Mouse (Mus musculus) thymus, postnatal 10 days (tissue): Measurements from ENCODE around the gene Pla2g4b.

Source experiments
- DNase-seq, 2 experiments: peaks; one replicate each; pipeline ENCODE4 v3.0.0; 2021; ENCODE audit warnings: low spot score in 2 of 2

Pla2g4b gene

GRCm38 (mm10) chr2:120015882-120016281 is 17.3 kb upstream of the Pla2g4b start:
- DNase-seq = no peak

- no peak for DNase-seq
Observed at GRCm38 (mm10) chr2:120017599-120017998, 15.6 kb upstream of the Pla2g4b start.

- no peak for DNase-seq
Observed at GRCm38 (mm10) chr2:120024337-120024736, 8.9 kb upstream of the Pla2g4b start.

- peak; percentile 92 to 96 for DNase-seq
Observed at GRCm38 (mm10) chr2:120026984-120027949, 6.0 kb upstream of the Pla2g4b start, which contains the start of the genes Jmjd7 and Gm28042. Gene Jmjd7, plus strand, starts transcription at chr2:120027483. Gene Gm28042, plus strand, starts transcription at chr2:120027493.

- no peak for DNase-seq
Observed at GRCm38 (mm10) chr2:120027950-120028331, 5.3 kb upstream of the Pla2g4b start.

GRCm38 (mm10) chr2:120030380-120030779 is 2.8 kb upstream of the Pla2g4b start:
- DNase-seq = no peak

- no peak for DNase-seq
Observed at GRCm38 (mm10) chr2:120033726-120034125, 509 bp downstream of the Pla2g4b start.

- DNase-seq = no peak
Observed at GRCm38 (mm10) chr2:120037744-120038143, 4.5 kb downstream of the Pla2g4b start.

GRCm38 (mm10) chr2:120040991-120041390 is 7.8 kb downstream of the Pla2g4b start:
- DNase-seq = no peak

- DNase-seq = no peak
Observed at GRCm38 (mm10) chr2:120044101-120044603, 10.9 kb downstream of the Pla2g4b start.

- no peak for DNase-seq
Observed at GRCm38 (mm10) chr2:120044676-120045075, 11.5 kb downstream of the Pla2g4b start.

- DNase-seq = no peak
Observed at GRCm38 (mm10) chr2:120046486-120047310, 13.5 kb downstream of the Pla2g4b start.

GRCm38 (mm10) chr2:120048173-120048572 is 15.0 kb downstream of the Pla2g4b start:
- DNase-seq = no peak

- DNase-seq = no peak
Observed at GRCm38 (mm10) chr2:120049632-120050274, 16.5 kb downstream of the Pla2g4b start.

GRCm38 (mm10) chr2:120051405-120051804 is 18.2 kb downstream of the Pla2g4b start:
- no peak for DNase-seq

GRCm38 (mm10) chr2:120054771-120055552 is 21.7 kb downstream of the Pla2g4b start:
- DNase-seq = no peak

GRCm38 (mm10) chr2:120055923-120056322 is 22.7 kb downstream of the Pla2g4b start:
- DNase-seq = no peak

GRCm38 (mm10) chr2:120058818-120059217 is 25.6 kb downstream of the Pla2g4b start:
- no peak for DNase-seq

- no peak for DNase-seq
Observed at GRCm38 (mm10) chr2:120059466-120059865, 26.2 kb downstream of the Pla2g4b start.

- no peak for DNase-seq
Observed at GRCm38 (mm10) chr2:120060190-120060589, 27.0 kb downstream of the Pla2g4b start.

- DNase-seq = no peak
Observed at GRCm38 (mm10) chr2:120060651-120061050, 27.4 kb downstream of the Pla2g4b start.
